Mouse (Mus musculus) ES-Bruce4 (cell line): ENCODE measurements around the gene Nfya. TPM values are rescaled to one million over a fixed set of nuclear protein-coding genes. Genes with fewer than 3 reads are reported as not detected.

ENCODE experiments used
- H3K27ac ChIP-seq: 2 replicates; pipeline ENCODE4 v1.5.1; 2012; ENCODE audit warnings: low read length, inconsistent platforms; ENCODE audit not compliant: insufficient read depth
- H3K27me3 ChIP-seq: 2 replicates; pipeline ENCODE4 v1.6.1; 2012; ENCODE audit warnings: mild to moderate bottlenecking, low read length, inconsistent platforms; ENCODE audit not compliant: control insufficient read depth, poor library complexity, insufficient read depth, severe bottlenecking
- H3K36me3 ChIP-seq: 2 replicates; pipeline ENCODE4 v1.6.1; 2012; ENCODE audit warnings: inconsistent platforms, mild to moderate bottlenecking, low read length, moderate library complexity; ENCODE audit not compliant: control insufficient read depth, poor library complexity, insufficient read depth, severe bottlenecking
- H3K4me1 ChIP-seq: one replicate; pipeline ENCODE4 v1.8.1; 2011; ENCODE audit warnings: low read length; ENCODE audit not compliant: control insufficient read depth, insufficient read depth
- H3K4me3 ChIP-seq: 2 replicates; pipeline ENCODE4 v1.5.1; 2011; ENCODE audit warnings: low read depth, mild to moderate bottlenecking, low read length
- H3K9ac ChIP-seq: 2 replicates; pipeline ENCODE4 v1.6.1; 2012; ENCODE audit warnings: low read depth, mild to moderate bottlenecking, inconsistent platforms; ENCODE audit not compliant: poor library complexity, severe bottlenecking
- H3K9me3 ChIP-seq: replicated peaks from 2 replicates; pipeline ENCODE4 v1.6.1; 2012; ENCODE audit warnings: mild to moderate bottlenecking, low read length, inconsistent platforms; ENCODE audit not compliant: control insufficient read depth, poor library complexity, insufficient read depth, severe bottlenecking
- CTCF ChIP-seq: IDR thresholded peaks from one replicate; pipeline ENCODE4 v1.8.1; 2011; ENCODE audit warnings: low read depth, low read length
- EP300 ChIP-seq: IDR thresholded peaks from 2 replicates; pipeline ENCODE4 v1.6.1; 2011; ENCODE audit warnings: low read depth, low read length; ENCODE audit not compliant: insufficient read depth
- POLR2A ChIP-seq: IDR thresholded peaks from one replicate; pipeline ENCODE4 v1.8.1; 2011; ENCODE audit warnings: low read length; ENCODE audit not compliant: insufficient read depth
- polyA plus RNA-seq: library from polyadenylated mRNA; stranded (reverse); fragments of >200 nt; gene quantifications from 2 replicates; pipeline ENCODE4 v1.2.4, GENCODE M21; 2011; ENCODE audit warnings: low read depth; ENCODE audit not compliant: missing spikeins, insufficient read depth, insufficient read length

Nfya gene
- polyA plus RNA-seq, 1 experiment, result 60.1 TPM

DNA sequence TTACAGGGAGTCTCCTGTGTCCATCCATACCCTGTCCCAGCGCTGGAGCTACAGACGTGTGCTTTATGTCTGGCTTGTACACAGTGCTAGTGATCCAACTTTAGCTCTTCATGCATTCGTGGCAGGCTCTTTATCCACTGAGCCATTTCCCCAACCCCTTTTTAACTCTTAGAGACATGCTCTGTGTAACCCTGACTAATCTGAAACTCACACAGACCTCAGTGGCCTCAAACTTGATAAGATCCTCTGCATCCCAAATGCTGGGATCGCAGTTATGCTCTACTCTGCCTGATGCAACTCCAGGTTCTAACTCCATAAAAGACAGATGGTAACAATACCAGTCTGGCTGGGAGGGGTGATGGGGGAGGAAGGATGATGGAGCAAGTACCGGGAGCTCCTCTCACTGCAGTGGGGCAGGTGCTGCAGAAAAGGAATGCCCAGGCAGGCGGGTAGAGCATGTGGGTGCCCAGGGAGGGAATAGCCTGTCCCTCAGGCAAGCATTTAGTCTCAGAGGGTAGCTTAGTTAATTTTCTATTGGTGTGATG is 46.2 kb downstream of the Nfya start:
- H3K9me3 ChIP-seq, result no peaks in the 10 kb centered on the region
- TF ChIP-seq POLR2A (no peak), CTCF (no peak), EP300 (no peak)
- no peak overlapping the region for H3K4me3 ChIP-seq
- H3K27me3 ChIP-seq, result no peaks in the 10 kb centered on the region
- no peak overlapping the region for H3K27ac ChIP-seq
- no peaks in the 10 kb centered on the region for H3K36me3 ChIP-seq
- no peaks in the 10 kb centered on the region for H3K4me1 ChIP-seq
- no peak overlapping the region for H3K9ac ChIP-seq

GRCm38 (mm10) chr17:48362966-48363365 is 46.7 kb downstream of the Nfya start:
- Histone ChIP-seq H3K4me3 (no peak overlapping the region), H3K9ac (no peak overlapping the region), H3K9me3 (no peaks in the 10 kb centered on the region), H3K27me3 (no peaks in the 10 kb centered on the region), H3K27ac (no peak overlapping the region), H3K36me3 (no peaks in the 10 kb centered on the region), H3K4me1 (no peaks in the 10 kb centered on the region)
- TF ChIP-seq EP300, result no peak

- no peak overlapping the region for H3K4me3 ChIP-seq
- no peaks in the 10 kb centered on the region for H3K36me3 ChIP-seq
- no peak for TF ChIP-seq EP300
- TF ChIP-seq POLR2A, result no peak
- no peak for TF ChIP-seq CTCF
- no peaks in the 10 kb centered on the region for H3K4me1 ChIP-seq
- no peak overlapping the region for H3K9ac ChIP-seq
- no peaks in the 10 kb centered on the region for H3K9me3 ChIP-seq
- H3K27me3 ChIP-seq, result no peaks in the 10 kb centered on the region
- H3K27ac ChIP-seq, result no peak overlapping the region
Observed at GRCm38 (mm10) chr17:48362346-48362745, 47.4 kb downstream of the Nfya start.

DNA sequence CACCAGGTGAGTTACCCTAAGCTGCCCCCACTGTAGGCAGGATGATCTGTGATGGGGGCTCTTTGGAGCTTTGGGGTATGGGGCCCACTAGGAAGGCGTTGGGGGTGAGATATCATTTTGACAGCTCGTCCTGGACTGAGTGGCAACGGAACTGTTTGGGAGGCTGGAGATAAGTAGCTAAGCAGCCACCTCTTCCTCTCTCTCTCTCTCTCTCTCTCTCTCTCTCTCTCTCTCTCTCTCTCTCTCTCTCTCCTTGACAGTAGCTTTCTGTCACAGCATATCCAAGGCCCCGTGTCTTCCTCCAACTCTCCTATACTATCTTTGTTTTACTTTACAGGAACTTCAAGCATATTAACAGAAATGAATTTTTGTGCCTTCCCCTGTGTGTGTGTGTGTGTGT is 49.2 kb downstream of the Nfya start:
- Histone ChIP-seq H3K27me3 (no peaks in the 10 kb centered on the region), H3K27ac (no peak overlapping the region), H3K9ac (no peak overlapping the region), H3K36me3 (no peaks in the 10 kb centered on the region), H3K4me3 (no peak overlapping the region), H3K4me1 (no peaks in the 10 kb centered on the region), H3K9me3 (no peaks in the 10 kb centered on the region)
- TF ChIP-seq EP300 (no peak), CTCF (no peak), POLR2A (no peak)

DNA sequence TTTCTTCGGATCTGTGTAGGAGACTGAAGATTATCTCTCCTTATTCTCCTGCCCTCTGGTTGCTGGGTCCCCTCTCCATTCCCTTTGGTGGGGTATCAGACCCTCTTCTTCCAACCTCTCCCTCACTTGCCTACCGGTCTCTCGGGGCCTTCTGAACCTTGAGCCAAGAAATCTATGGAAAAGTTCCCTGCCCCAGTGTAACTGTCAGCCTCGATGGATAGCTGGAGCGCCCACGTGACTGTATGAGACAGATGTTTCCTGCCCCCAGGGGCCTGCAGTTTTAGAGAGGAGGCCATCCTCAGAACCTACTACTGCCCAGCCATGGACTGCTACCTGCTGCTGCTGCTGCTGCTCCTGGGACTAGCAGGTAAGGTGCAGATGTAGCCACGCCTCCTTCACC is 50.1 kb downstream of the Nfya start, which contains the start of gene Treml1:
Gene Treml1, plus strand, starts transcription at position 301 of the 400 bp plus-strand sequence.
- H3K9me3 ChIP-seq, result no peaks in the 10 kb centered on the region
- no peak within 1 kb of the TSS for H3K4me3 ChIP-seq
- TF ChIP-seq POLR2A (no peak), CTCF (no peak), EP300 (no peak)
- no peaks in the 10 kb centered on the region for H3K4me1 ChIP-seq
- no peaks in the 10 kb centered on the region for H3K36me3 ChIP-seq
- H3K27ac ChIP-seq, result no peak within 1 kb of the TSS
- H3K27me3 ChIP-seq, result no peaks in the 10 kb centered on the region
- H3K9ac ChIP-seq, result no peak within 1 kb of the TSS

DNA sequence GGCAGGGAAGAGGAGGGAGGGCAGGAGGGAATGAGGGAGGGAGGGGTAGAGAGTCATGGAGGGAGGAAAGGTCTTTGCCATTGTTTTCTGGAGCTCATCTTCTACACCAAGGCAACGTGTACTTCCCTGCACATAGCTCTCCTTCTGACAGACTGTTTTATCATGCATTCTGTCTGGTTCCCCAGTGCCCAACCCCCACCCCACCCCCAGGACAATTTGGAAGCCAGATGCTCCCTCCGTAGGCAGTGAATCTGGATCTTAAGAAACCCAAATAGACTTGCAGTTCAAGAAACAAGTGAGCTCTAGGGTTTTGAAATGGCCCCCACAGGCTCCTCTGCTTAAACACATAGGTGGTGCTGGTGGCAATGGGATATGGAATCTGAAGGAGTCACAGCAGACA is 51.8 kb downstream of the Nfya start:
- Histone ChIP-seq H3K36me3 (no peaks in the 10 kb centered on the region), H3K4me3 (no peak overlapping the region)
- no peak for TF ChIP-seq CTCF
- no peak for TF ChIP-seq POLR2A
- TF ChIP-seq EP300, result no peak

More for the DNA sequence above, 51.8 kb downstream of the Nfya start:
- Histone ChIP-seq H3K9me3 (no peaks in the 10 kb centered on the region), H3K27me3 (no peaks in the 10 kb centered on the region), H3K4me1 (no peaks in the 10 kb centered on the region), H3K9ac (no peak overlapping the region), H3K27ac (no peak overlapping the region)
